Mouse (Mus musculus): Measurements from ENCODE around the gene Smox.

Gene Smox

DNA sequence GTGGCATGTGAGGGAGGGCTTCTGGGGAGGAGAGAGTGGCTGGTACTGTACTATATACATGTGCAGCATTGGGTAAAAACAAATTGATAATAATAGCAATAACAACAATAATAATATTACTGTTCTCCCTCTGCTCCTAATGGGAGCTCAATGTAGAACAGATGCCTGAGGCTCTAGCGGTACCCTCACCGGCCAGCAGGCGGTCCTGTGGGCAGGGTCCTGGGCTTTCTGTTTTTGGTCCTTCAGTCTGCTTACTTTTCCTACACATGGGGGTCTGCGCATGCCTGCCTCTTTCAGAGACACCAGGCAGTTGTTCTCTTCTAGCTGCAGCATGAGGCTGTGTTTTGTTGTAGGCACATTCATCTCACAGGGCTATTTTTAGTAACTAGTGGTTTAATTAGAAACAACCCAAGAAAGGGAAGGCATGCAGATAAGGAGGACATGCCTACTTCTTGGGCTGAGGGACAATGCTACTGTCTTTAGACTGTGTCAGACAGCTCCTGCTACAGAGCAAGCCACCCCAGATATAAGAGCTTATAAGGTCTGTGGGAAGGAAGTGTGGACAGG, 22.8 kb downstream of the Smox start:
- no peak for DNase-seq (ENCODE audit: low spot score)

DNA sequence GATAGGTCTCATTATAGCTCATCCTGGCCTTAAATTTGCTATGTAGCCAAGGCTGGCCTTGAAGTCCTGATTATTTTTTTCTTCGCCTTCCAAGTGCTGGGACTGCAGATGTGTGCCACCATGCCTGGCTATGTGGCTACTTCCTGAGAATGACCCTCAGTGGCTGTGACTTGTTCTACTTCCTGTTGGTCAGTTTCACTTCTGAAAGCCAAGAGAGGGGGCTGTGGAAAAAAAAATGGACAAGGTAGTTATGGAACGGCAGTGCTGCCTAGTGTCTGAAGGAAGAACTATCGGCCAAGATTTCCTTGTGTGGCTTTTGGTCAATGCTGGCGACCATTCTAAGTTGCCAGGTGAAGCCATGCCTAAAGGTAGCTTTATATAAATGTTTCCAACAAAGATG, 26.3 kb downstream of the Smox start:
- DNase-seq (ENCODE audit: low spot score), result no peak

DNA sequence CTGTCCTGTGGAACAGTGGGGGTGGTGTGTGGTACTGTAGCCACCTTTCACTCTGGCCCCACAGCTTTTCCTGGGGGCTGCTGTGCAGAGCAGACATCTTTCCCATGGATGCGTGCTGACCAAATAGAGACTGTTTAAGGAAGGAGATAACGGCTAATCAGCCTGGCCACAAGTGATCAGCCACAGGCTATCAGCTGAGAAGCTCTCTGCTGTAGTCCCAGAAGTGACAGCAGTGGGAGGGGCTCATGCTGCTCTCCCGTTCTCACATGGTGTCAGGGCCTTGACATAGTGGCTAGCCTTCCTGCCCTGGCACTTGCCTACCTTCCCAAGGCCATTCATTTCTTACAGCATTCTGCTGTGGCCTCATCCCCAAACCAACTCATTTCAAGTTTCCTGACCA, 27.5 kb downstream of the Smox start:
- DNase-seq (ENCODE audit: low spot score), result no peak

DNA sequence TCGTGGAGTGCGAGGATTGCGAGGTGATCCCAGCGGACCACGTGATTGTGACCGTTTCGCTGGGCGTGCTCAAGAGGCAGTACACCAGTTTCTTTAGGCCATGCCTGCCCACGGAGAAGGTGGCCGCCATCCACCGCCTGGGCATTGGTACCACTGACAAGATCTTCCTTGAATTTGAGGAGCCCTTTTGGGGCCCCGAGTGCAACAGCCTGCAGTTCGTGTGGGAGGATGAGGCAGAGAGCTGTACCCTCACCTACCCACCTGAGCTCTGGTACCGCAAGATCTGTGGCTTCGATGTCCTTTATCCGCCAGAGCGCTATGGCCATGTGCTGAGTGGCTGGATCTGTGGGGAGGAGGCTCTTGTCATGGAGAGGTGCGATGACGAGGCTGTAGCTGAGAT, 29.4 kb downstream of the Smox start:
- DNase-seq (ENCODE audit: low spot score), result no peak

DNA sequence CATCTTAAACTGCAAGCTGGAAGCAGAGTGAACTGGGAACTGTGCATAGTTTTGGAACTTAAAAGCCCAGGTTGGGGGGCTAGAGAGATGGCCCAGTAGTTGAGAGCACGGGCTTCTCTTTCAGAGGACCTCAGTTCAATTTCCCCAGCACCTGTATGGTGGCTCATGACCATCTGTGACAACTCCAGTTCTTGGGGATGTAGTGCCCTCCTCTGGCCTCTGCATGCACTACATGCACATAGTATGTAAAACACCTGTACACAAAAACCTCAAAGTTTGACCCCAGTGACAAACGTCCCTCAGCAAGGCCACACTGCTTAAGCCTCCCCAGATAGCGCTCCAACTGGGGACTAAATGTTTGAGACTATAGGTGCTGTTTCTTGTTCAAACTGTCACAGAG, 35.8 kb downstream of the Smox start:
- peak; percentile 32 for DNase-seq (ENCODE audit: low spot score)

DNA sequence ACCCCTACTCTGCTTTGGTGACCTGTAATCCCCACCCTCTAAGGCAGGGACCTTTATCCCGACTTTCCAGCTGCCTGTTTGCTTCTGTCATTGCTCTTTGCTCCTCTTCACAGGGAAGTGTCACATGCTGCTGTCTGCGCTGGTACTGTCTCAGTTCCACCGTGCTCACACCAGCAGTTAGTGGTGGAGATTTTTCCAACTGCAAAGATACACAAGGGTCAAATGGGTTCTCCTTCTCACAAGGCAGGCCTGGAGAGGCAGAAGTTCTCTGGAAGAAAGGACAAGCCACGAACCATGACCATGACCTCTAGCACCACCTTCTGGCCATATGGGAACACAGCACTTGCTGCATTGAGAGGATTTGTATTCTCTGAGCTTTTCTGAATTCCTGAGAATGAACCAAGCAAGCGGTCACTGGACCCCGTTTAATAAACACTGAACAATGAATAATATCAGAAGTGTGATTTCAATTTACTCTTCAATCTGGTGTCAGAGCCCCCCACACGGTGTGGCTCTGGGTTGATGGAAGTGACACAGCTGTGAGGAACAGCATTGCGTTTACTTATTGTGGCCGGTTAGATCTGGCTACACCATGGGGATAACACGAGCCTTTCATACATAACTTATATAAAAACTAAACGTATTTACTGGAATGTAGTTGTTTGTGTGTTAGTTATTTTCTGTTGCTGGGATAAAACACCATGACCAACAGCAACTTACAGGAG, 38.8 kb downstream of the Smox start:
- peak; percentile 46 for DNase-seq (ENCODE audit: low spot score)

DNA sequence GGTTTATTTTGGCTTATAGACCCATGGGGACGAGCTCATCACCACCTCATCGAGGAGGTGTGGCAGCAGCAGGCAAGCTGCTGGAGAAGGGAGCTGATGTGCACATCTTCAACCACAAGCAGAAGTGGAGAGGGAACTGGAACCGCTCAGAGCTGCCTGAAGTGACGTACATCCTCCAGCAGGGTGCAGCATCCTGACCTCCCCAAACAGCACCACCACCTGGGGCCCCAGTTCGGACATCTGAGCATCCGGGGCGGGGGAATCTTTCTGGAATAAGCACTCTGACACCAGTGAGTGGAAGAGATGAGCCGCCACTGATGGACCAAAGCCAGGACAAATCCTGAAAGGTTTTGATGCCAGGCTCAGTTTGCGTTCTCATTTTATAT, 39.3 kb downstream of the Smox start:
- no peak for DNase-seq (ENCODE audit: low spot score)

DNA sequence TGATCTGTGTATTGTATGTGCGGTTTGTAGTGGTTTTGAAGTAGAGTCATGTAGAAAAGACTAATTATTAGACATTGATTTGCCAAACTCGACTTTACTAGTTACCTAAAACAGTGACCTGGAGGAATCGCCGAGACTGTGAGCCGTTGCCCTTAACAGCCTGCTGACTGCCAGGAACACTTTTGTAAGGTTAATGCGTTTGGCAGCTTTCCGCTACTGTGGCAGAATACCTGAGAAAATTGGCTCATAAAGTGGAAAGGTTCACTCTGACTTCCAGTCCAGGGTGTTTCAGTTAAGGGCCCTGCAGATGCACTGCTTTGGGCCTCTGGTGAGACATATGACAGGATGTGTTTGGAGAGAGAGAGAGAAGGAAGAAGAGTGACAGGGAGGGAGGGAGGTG, 40.0 kb downstream of the Smox start:
- no peak for DNase-seq (ENCODE audit: low spot score)

DNA sequence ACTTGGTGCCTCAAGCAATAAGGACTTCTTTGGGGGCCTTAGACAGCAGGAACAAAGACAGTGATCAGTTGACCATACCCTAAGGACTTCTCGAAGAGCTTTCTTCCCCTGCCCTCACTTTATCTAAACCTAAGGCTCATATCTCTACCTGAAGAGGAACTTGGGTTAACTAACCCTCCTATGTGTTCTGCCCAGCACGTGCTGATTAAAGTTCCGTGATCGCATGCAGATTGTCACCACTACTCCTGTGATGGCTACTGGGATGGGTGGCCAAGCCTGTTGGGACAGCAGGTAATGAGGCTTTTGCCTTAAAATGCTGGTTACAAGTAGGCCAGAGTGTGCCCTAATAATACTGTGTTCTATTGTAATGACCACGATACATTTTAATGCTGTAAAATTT, 43.9 kb downstream of the Smox start:
- DNase-seq (ENCODE audit: low spot score), result no peak

DNA sequence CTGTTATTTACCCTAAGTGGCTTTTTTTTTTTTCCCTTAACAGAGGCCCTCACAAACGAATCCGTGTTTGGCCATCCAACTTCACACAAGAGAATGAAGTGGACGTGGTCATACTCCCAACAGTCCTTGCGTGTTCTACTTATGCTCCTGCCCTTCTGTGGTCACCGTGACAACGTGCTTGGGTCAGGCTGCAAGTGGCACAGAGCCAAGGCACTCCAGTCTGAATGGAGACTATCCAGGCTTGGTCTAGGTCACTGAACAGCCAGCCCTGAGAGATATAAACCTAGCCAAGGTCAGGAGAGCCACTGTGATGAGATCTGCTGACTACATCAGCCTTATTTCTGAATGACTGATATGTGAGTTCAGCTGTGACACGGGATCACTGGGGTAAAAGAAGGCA, 47.0 kb downstream of the Smox start:
- no peak for DNase-seq (ENCODE audit: low spot score)

DNA sequence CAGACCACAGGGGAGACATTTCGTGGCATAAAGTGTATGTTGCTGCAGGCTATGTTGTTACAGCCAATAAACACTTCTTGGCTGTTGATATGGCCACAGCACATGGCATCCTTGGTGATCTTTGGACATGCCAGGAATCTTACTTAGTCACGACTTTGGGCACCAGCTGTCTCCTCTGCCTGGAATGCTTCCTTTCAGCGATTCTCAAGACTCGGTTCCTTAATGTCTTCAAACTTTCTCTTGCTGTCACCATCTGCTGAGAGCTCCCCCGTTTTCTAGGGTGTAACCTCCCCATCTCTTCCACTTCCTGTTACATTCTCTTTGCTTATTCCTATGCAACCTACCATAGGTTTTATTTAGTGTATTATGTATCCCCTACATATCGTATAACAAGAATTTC, 48.5 kb downstream of the Smox start:
- DNase-seq (ENCODE audit: low spot score), result no peak

DNA sequence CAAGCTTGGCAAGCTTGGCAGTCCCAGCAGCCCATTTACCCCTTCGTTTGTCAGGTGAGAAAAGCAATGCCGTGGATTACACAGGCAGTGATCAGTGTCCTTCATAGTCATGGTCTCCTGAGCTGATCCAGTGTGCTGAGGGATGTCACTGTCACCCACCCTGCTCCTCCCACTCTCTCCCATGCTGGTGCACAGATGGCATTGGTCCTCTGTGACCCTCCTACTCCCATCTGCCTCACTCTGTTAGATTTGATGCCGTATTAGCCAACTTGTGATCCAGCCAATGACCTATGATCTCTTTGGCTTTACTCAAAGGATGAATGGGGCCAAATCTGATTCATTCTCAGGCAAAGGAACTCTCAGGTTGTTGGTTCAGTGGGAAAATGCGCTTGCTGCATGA, 50.4 kb downstream of the Smox start:
- no peak for DNase-seq (ENCODE audit: low spot score)

DNA sequence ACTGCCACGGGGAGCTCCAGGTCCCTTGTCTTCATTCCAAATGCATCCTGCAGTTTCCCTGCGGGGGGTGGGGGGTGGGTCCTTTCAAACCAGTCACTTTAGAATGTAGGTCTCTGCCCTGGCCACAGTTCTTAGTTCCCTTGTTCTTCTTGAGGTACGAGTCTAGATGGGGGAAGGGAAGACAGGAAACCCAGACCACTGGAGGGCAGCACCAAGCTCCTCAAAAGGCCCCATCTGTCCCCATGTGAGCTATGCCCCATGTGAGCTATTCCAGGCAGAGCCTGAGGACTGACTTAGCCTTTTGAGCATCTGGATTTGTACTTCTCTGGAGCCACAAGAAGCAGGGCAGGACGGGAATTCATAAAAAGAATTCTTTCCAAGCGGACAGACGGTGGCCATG, 51.2 kb downstream of the Smox start:
- DNase-seq (ENCODE audit: low spot score), result no peak

DNA sequence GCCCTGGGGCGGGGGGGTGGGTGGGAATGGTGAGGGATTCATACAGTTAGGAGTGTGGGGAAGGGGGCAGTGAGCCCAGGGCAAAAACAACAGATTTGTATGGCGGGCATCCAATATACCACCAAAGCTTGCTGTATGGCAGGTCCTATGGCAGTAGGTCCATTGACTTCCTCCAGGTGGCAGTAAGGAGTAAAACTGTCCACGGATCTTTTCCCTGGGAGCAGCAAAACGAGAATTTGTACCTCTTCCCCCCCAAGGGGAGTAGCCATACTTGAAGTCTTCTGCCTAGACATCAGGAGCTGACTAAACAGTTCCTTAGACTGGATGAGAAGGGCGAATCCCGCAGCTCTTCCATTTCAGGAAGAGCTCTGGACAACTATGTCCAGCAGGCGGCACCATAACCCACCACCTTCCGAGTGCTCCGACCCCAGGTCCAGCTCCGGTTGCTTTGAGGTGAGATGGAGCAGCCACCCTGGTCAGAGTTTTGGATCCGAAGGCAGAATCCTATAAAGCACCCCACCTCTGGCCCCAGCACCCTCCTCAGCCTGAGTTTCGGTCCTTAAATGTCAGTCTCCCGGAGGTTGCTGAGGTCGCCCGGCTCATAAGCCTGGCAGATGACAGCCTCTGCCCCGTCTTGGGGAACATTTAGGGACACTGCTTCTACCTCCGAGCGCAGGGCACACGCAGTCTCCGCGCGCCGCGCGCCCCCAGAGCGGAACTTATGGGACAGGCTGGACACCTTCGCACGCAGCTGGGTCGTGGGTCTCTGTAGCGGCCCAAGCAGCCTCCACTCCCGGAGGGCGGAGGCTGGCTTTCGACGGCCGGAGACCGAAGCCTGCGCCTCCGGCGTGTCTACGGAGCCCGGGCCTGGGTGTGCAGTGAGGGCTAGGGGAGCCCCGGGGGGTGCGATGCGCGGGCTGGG, 54.4 kb downstream of the Smox start:
- peak; percentile 56 for DNase-seq (ENCODE audit: low spot score)

DNA sequence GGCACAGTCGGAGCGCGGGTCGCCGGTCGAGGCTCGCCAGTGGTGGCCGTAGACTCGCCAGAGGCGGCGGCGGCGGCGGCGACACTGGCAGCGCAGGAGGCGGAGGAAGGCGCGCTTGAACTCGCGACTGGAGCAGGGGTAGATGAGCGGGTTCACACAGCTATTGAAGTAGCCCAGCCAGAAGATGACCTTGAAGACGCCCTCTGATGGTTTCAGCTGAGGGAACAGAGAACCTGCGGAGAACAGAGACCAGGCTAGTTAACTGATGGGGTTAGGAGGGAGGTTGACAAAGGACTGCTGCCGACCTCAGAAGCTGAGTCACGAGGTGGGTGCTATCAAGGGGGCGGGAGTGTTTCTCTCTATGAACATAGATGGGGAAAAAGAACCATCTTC, 55.0 kb downstream of the Smox start:
- no peak for DNase-seq (ENCODE audit: low spot score)

DNA sequence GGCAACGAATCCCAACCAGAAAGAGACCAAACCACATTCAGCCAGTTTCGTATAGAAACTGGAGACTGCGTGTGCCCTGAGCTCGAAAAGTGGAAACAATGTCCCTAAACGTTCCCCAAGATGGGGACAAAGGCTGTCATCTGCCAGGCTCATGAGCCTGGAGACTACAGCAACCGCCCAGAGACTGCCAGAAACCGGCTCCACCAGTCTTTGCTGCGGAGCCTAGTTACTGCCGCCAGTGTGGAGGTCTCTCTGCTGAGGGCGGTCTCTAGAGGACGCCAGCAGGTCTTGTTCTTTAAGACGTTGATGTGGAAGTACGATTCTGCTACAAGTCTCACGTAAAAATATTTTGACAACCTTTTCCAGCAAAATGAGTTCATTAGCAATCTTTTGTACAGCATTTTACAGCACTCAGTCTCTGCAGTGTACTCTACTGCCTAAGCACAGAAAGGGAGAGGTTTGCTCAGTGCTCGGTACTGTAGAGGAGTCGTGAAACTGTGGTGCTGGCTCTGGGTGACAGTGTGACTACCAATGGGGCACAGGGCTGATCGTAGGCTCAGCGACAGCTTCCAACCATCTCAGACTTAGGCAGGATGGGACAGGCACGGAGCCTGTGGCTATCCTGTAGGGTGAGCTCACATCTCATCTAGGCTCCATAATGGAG, 55.6 kb downstream of the Smox start:
- no peak for DNase-seq (ENCODE audit: low spot score)

DNA sequence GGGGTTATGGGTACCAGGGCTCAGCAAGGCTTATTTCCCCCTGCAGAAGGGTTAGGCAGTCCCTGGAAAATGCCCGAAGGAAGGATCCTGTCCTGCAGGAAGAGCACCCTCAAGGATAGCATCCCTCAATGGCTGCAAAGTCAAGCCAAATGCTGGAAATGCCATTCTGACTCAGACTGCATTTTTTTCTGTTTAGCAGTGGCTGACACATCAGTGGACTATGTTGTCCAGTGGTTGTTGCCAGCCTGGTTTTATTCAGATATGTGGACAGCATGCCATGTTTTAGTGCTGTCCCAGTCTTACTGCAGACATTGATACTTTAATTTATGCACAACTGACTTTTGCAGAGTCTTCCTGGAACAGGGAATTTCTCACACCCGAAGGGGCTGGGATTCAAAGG, 57.0 kb downstream of the Smox start:
- no peak for DNase-seq (ENCODE audit: low spot score)

DNA sequence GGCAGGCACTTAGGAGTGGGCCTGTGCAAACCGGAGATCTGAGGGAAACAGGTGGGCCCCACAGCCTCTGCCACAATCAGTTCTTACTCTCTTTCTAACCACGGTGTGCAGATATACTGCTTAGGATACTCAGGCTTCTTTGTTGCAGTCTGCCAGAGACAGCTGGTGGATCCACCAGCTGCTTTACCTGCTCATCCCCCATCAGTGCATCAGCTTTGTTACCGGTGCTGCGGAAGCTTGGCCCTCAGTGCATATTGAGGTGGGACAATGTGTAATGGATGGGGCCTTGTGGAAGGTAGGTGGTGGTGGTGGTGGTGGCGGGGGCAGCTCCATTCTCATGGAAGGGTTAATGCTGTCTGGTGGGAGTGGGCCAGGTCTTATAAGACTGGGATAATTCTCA, 57.8 kb downstream of the Smox start:
- DNase-seq (ENCODE audit: low spot score), result no peak

DNA sequence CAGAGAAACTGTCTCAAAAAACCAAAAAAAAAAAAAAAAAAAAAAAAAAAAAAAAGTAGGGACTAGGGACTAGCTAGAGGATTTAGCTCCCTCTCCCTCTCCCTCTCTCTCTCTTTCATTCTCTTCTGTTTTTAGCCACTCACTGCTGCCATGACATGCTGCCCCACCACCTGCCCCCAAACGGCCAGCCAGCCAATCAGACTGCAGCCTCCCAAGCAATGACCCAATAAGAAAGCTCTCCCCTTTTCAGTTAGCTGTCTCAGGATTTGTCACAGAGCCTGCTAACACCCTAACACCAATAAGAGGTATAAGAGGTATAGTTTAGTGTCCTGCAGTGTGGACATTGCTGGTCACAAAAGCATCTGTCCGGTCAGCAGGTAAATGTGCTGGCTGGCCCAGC, 59.2 kb downstream of the Smox start:
- no peak for DNase-seq (ENCODE audit: low spot score)

DNA sequence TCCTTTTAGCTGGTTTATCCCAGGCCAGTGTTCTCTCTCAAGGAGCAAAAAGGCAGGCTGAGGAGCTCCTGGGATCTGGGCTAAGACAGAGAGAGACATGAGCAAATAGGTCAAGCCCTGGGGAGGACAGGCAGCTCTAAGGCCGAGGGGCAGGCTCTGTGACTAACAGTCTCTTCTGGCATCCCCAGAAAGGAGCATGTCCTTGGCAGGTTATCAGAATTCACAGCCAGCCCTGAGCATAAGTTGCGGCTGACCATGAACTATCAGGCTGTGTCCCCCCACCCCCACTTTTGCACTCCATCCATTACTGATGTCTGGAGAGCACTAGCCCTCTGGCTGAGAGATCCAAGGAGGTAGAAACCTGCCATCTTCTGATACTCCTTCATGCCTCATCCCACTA, 59.6 kb downstream of the Smox start:
- no peak for DNase-seq (ENCODE audit: low spot score)

DNA sequence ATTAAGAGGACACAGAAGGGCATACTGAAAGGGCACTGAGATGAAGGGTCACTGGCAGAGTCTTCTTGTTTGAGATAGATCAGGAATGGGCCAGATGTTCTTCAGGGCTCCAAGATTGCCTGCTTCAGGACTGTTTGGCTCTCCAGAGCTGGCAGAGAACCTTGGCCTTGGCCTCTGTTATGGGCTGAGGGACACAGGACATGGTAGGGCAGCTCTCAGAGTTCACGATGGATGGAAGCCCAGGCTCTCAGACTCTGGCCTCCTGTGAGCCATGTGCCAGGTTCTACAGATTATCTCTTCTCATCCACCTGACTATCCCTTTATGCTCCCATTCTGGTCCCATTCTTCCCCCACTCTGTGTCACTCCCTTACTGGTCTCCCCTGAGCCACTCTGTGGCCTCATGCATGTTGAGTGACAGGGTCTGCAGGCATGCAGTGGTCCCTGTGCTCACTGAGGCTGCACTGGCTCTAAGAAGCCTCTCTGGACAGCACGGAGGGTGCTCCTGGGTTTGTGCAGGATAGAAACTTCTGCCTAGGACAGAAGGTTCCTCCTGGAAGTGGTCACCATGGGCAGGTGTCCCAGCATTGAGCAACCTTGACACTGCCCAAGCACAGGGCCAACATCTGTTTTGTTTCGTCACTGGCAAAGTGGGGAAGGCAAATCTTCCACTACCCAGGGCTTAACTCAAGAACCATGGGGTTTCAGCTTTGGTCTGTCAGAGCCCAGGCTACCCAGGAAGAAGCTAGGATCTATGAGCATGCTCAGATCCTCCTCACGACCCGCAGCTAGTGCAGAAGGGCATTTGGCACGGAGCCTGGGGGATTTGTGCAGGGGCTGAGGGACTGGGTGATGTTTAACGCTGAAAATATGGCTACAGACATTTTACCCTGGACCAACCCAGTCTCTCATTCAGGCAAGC, 60.7 kb downstream of the Smox start:
- DNase-seq (ENCODE audit: low spot score), result no peak

Measured in spleen, adult 12 weeks (tissue).